Mouse (Mus musculus) ES-CJ7 (cell line): ENCODE data around the gene Gm10057.
"Not testable (repeated sequence)": the region's sequence is repeated elsewhere in the genome, so short reads cannot be mapped to it uniquely, and the experiment has no call there.

Experiments
- DNase-seq: peaks from one replicate; pipeline ENCODE4 v3.0.0; 2011; ENCODE audit warnings: low read depth, low spot score

Gm10057 gene

GRCm38 (mm10) chrX:154054939-154055338 is at the start of gene Gm10057:
Gm10057 (minus strand) TSS chrX:154055039.
- DNase-seq, result not testable (repeated sequence)

GRCm38 (mm10) chrX:154033727-154034126 is 21.1 kb downstream of the Gm10057 start, which contains the start of gene 4921511M17Rik:
4921511M17Rik (minus strand) TSS chrX:154033827.
- not testable (repeated sequence) for DNase-seq

- DNase-seq, result not testable (repeated sequence)
Measured at GRCm38 (mm10) chrX:154012540-154012939, 42.3 kb downstream of the Gm10057 start, which contains the start of gene Samt1. Samt1 (minus strand) TSS chrX:154012640.
